Mouse (Mus musculus): ENCODE measurements around the gene Pnpo.

Gene Pnpo

GRCm38 (mm10) chr11:96937549-96938425 lies 6.0 kb downstream of the Pnpo start:
- peak in 1 of 2 experiments; percentile 26 for DNase-seq (ENCODE audit: low spot score in 2 of 2)

- DNase-seq (ENCODE audit: low spot score in 2 of 2) = no peak
Observed at GRCm38 (mm10) chr11:96935872-96936650, 7.7 kb downstream of the Pnpo start.

- DNase-seq (ENCODE audit: low spot score in 2 of 2) = no peak
Observed at GRCm38 (mm10) chr11:96934921-96935356, 8.8 kb downstream of the Pnpo start.

- no peak for DNase-seq (ENCODE audit: low spot score in 2 of 2)
Observed at GRCm38 (mm10) chr11:96933562-96934276, 10.1 kb downstream of the Pnpo start.

GRCm38 (mm10) chr11:96931327-96932062 lies 12.3 kb downstream of the Pnpo start:
- DNase-seq (ENCODE audit: low spot score in 2 of 2) = no peak

- DNase-seq (ENCODE audit: low spot score in 2 of 2) = no peak
Observed at GRCm38 (mm10) chr11:96929766-96930331, 13.9 kb downstream of the Pnpo start.

- no peak for DNase-seq (ENCODE audit: low spot score in 2 of 2)
Observed at GRCm38 (mm10) chr11:96929096-96929765, 14.6 kb downstream of the Pnpo start.

GRCm38 (mm10) chr11:96928691-96929090 lies 15.1 kb downstream of the Pnpo start:
- DNase-seq (ENCODE audit: low spot score in 2 of 2) = no peak

GRCm38 (mm10) chr11:96928088-96928487 lies 15.7 kb downstream of the Pnpo start, which contains the start of gene Prr15l:
Gene Prr15l (plus strand): TSS chr11:96928104.
- no peak for DNase-seq (ENCODE audit: low spot score in 2 of 2)

GRCm38 (mm10) chr11:96926587-96926986 lies 17.2 kb downstream of the Pnpo start:
- DNase-seq (ENCODE audit: low spot score in 2 of 2) = no peak

GRCm38 (mm10) chr11:96925469-96926148 lies 18.2 kb downstream of the Pnpo start:
- DNase-seq (ENCODE audit: low spot score in 2 of 2) = no peak

GRCm38 (mm10) chr11:96924861-96925260 lies 18.9 kb downstream of the Pnpo start:
- no peak for DNase-seq (ENCODE audit: low spot score in 2 of 2)

GRCm38 (mm10) chr11:96919003-96919402 lies 24.8 kb downstream of the Pnpo start:
- no peak for DNase-seq (ENCODE audit: low spot score in 2 of 2)

GRCm38 (mm10) chr11:96917415-96917814 lies 26.4 kb downstream of the Pnpo start:
- DNase-seq (ENCODE audit: low spot score in 2 of 2) = no peak

- DNase-seq (ENCODE audit: low spot score in 2 of 2) = no peak
Observed at GRCm38 (mm10) chr11:96916885-96917396, 26.8 kb downstream of the Pnpo start.

GRCm38 (mm10) chr11:96916044-96916884 lies 27.5 kb downstream of the Pnpo start, which contains the start of gene Cdk5rap3:
Gene Cdk5rap3 (minus strand): TSS chr11:96916496.
- peak; percentile 99 for DNase-seq (ENCODE audit: low spot score in 2 of 2)

GRCm38 (mm10) chr11:96912682-96913081 lies 31.1 kb downstream of the Pnpo start:
- DNase-seq (ENCODE audit: low spot score in 2 of 2) = no peak

- DNase-seq (ENCODE audit: low spot score in 2 of 2) = peak; percentile 68 to 85
Observed at GRCm38 (mm10) chr11:96910003-96910402, 33.8 kb downstream of the Pnpo start.
